Mouse (Mus musculus): Measurements from ENCODE around the gene Slco3a1. TPM values are rescaled to one million over a fixed set of nuclear protein-coding genes. Genes with fewer than 3 reads are reported as not detected.
"Not testable (repeated sequence)": the region's sequence is repeated elsewhere in the genome, so short reads cannot be mapped to it uniquely, and the experiment has no call there.

The Slco3a1 gene
- polyA plus RNA-seq, 1 experiment = 13.4 TPM

- Histone ChIP-seq H3K4me1 (ENCODE audit: control insufficient read depth, insufficient read depth, low read length) (peaks cover 8% of the 10 kb centered on the region), H3K4me3 (ENCODE audit: insufficient read depth, low read length) (no peak overlapping the region), H3K27ac (ENCODE audit: insufficient read depth, low read length) (no peak overlapping the region)
- TF ChIP-seq CTCF (IDR thresholded peaks at IDR 0.05; ENCODE audit: borderline replicate concordance, insufficient read depth, low read length) = no peak
- no peak for TF ChIP-seq POLR2A (IDR thresholded peaks at IDR 0.05; ENCODE audit: low read depth, low read length)
These were observed 145.8 kb downstream of the Slco3a1 start for GRCm38 (mm10) chr7:74408601-74409323.

- not testable (repeated sequence) for H3K27ac ChIP-seq (ENCODE audit: insufficient read depth, low read length); H3K4me3 ChIP-seq (ENCODE audit: insufficient read depth, low read length); H3K4me1 ChIP-seq (ENCODE audit: control insufficient read depth, insufficient read depth, low read length)
These were observed 146.7 kb downstream of the Slco3a1 start for GRCm38 (mm10) chr7:74407851-74408250.

- no peaks in the 10 kb centered on the region for H3K4me1 ChIP-seq (ENCODE audit: control insufficient read depth, insufficient read depth, low read length)
- TF ChIP-seq POLR2A (IDR thresholded peaks at IDR 0.05; ENCODE audit: low read depth, low read length) = no peak
- TF ChIP-seq CTCF (IDR thresholded peaks at IDR 0.05; ENCODE audit: borderline replicate concordance, insufficient read depth, low read length) = no peak
These were observed 154.9 kb downstream of the Slco3a1 start for GRCm38 (mm10) chr7:74399729-74400128.

GRCm38 (mm10) chr7:74399154-74399553, 155.4 kb downstream of the Slco3a1 start:
- no peak overlapping the region for H3K27ac ChIP-seq (ENCODE audit: insufficient read depth, low read length)
- H3K4me1 ChIP-seq (ENCODE audit: control insufficient read depth, insufficient read depth, low read length) = no peaks in the 10 kb centered on the region
- H3K4me3 ChIP-seq (ENCODE audit: insufficient read depth, low read length) = no peak overlapping the region
- TF ChIP-seq CTCF (IDR thresholded peaks at IDR 0.05; ENCODE audit: borderline replicate concordance, insufficient read depth, low read length) = no peak
- TF ChIP-seq POLR2A (IDR thresholded peaks at IDR 0.05; ENCODE audit: low read depth, low read length) = no peak

More at GRCm38 (mm10) chr7:74399729-74400128, 154.9 kb downstream of the Slco3a1 start:
- H3K4me3 ChIP-seq (ENCODE audit: insufficient read depth, low read length) = no peak overlapping the region
- no peak overlapping the region for H3K27ac ChIP-seq (ENCODE audit: insufficient read depth, low read length)

GRCm38 (mm10) chr7:74398326-74398725, 156.3 kb downstream of the Slco3a1 start:
- Histone ChIP-seq H3K27ac (ENCODE audit: insufficient read depth, low read length) (no peak overlapping the region), H3K4me3 (ENCODE audit: insufficient read depth, low read length) (no peak overlapping the region), H3K4me1 (ENCODE audit: control insufficient read depth, insufficient read depth, low read length) (no peaks in the 10 kb centered on the region)
- TF ChIP-seq CTCF (IDR thresholded peaks at IDR 0.05; ENCODE audit: borderline replicate concordance, insufficient read depth, low read length) (no peak), POLR2A (IDR thresholded peaks at IDR 0.05; ENCODE audit: low read depth, low read length) (no peak)

- Histone ChIP-seq H3K4me3 (ENCODE audit: insufficient read depth, low read length) (no peak overlapping the region), H3K27ac (ENCODE audit: insufficient read depth, low read length) (no peak overlapping the region), H3K4me1 (ENCODE audit: control insufficient read depth, insufficient read depth, low read length) (no peaks in the 10 kb centered on the region)
- TF ChIP-seq CTCF (IDR thresholded peaks at IDR 0.05; ENCODE audit: borderline replicate concordance, insufficient read depth, low read length) (no peak), POLR2A (IDR thresholded peaks at IDR 0.05; ENCODE audit: low read depth, low read length) (no peak)
These were observed 163.1 kb downstream of the Slco3a1 start for GRCm38 (mm10) chr7:74391451-74391873.

GRCm38 (mm10) chr7:74389570-74389969, 165.0 kb downstream of the Slco3a1 start:
- Histone ChIP-seq H3K4me3 (ENCODE audit: insufficient read depth, low read length) (no peak overlapping the region), H3K27ac (ENCODE audit: insufficient read depth, low read length) (no peak overlapping the region), H3K4me1 (ENCODE audit: control insufficient read depth, insufficient read depth, low read length) (no peaks in the 10 kb centered on the region)
- TF ChIP-seq CTCF (IDR thresholded peaks at IDR 0.05; ENCODE audit: borderline replicate concordance, insufficient read depth, low read length) (no peak), POLR2A (IDR thresholded peaks at IDR 0.05; ENCODE audit: low read depth, low read length) (no peak)

- no peak overlapping the region for H3K4me3 ChIP-seq (ENCODE audit: insufficient read depth, low read length)
- no peak overlapping the region for H3K27ac ChIP-seq (ENCODE audit: insufficient read depth, low read length)
- H3K4me1 ChIP-seq (ENCODE audit: control insufficient read depth, insufficient read depth, low read length) = peaks cover 10% of the 10 kb centered on the region
- no peak for TF ChIP-seq POLR2A (IDR thresholded peaks at IDR 0.05; ENCODE audit: low read depth, low read length)
- no peak for TF ChIP-seq CTCF (IDR thresholded peaks at IDR 0.05; ENCODE audit: borderline replicate concordance, insufficient read depth, low read length)
These were observed 168.3 kb downstream of the Slco3a1 start for GRCm38 (mm10) chr7:74386257-74386656.

GRCm38 (mm10) chr7:74383040-74383666, 171.4 kb downstream of the Slco3a1 start:
- Histone ChIP-seq H3K4me3 (ENCODE audit: insufficient read depth, low read length) (no peak overlapping the region), H3K4me1 (ENCODE audit: control insufficient read depth, insufficient read depth, low read length) (peaks cover 19% of the 10 kb centered on the region), H3K27ac (ENCODE audit: insufficient read depth, low read length) (no peak overlapping the region)
- TF ChIP-seq POLR2A (IDR thresholded peaks at IDR 0.05; ENCODE audit: low read depth, low read length) (no peak), CTCF (IDR thresholded peaks at IDR 0.05; ENCODE audit: borderline replicate concordance, insufficient read depth, low read length) (no peak)

- Histone ChIP-seq H3K4me3 (ENCODE audit: insufficient read depth, low read length) (no peak overlapping the region), H3K27ac (ENCODE audit: insufficient read depth, low read length) (no peak overlapping the region), H3K4me1 (ENCODE audit: control insufficient read depth, insufficient read depth, low read length) (peaks cover 25% of the 10 kb centered on the region)
- no peak for TF ChIP-seq POLR2A (IDR thresholded peaks at IDR 0.05; ENCODE audit: low read depth, low read length)
- no peak for TF ChIP-seq CTCF (IDR thresholded peaks at IDR 0.05; ENCODE audit: borderline replicate concordance, insufficient read depth, low read length)
These were observed 172.3 kb downstream of the Slco3a1 start for GRCm38 (mm10) chr7:74382286-74382685.
